Mouse (Mus musculus) forelimb bud, embryonic 11.5 days (tissue): Measurements from ENCODE around the gene Tyrobp.

Experiments
- DNase-seq: peaks from one replicate; pipeline ENCODE4 v3.0.0-alpha.2; 2012; ENCODE audit warnings: low read depth, low spot score

Gene Tyrobp

GRCm38 (mm10) chr7:30423071-30423641 is 9.6 kb downstream of the Tyrobp start:
- DNase-seq, result no peak

- no peak for DNase-seq
Observed at GRCm38 (mm10) chr7:30429327-30429726, 15.8 kb downstream of the Tyrobp start.

- no peak for DNase-seq
Observed at GRCm38 (mm10) chr7:30430191-30430590, 16.6 kb downstream of the Tyrobp start.

DNA sequence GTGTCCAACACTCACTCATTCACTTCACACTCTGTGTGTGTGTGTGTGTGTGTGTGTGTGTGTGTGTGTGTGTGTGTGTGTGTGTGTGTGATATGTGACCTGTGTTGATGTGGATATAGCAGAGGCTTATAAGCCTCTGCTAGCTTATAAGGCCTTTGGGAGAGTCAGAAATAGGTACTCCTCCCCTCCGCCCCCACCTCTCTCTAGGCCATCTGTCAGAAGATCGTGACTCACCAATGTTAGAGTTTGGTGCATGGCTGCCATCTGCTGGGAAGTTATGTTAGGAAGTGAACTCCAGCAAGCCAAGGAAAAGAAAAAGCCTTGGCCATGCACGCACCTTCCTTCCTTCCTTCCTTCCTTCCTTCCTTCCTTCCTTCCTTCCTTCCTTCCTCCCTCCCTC is 18.2 kb downstream of the Tyrobp start:
- no peak for DNase-seq

GRCm38 (mm10) chr7:30434238-30434637 is 20.7 kb downstream of the Tyrobp start:
- DNase-seq, result peak; percentile 52

- DNase-seq, result no peak
Observed at GRCm38 (mm10) chr7:30434701-30435100, 21.1 kb downstream of the Tyrobp start.

DNA sequence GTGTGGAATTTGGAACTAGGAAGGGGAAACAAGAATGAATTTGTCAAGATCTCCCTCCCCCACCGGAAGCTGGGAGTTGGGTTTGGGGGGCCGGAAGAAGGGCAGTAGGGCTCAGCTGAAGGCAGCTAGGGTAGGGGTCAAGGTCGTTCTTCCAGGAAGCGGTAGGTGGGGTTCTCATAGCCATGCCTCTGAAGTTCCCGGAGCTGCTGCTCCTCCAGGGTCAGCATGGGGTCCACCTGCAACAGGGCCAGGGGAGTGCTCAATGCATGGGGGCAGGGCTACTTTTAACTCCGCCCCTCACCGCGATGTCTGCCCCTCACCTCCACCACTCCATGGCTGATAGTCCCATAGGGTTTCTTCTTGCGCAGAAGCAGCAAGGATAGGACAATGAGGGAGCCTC is 21.6 kb downstream of the Tyrobp start:
- no peak for DNase-seq

DNA sequence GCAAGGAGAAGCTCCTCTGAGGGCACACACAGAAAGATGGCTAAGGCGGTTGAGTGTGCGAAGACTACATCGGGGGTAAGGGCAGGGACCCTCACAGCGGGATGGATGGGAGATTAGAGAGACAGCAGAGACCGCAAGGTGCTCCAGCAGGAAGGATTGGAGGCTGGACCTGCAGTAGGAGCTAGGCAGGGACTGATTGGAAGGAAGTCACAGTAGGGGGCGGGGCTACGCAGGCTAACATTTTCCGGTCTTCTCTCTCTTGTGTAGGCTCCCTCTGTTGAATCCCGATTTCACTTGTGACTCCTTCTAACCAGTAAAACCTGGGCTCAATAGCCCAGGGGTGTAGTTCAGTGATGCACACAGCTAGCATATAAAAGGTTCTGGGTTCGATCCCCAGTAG is 23.3 kb downstream of the Tyrobp start:
- no peak for DNase-seq

DNA sequence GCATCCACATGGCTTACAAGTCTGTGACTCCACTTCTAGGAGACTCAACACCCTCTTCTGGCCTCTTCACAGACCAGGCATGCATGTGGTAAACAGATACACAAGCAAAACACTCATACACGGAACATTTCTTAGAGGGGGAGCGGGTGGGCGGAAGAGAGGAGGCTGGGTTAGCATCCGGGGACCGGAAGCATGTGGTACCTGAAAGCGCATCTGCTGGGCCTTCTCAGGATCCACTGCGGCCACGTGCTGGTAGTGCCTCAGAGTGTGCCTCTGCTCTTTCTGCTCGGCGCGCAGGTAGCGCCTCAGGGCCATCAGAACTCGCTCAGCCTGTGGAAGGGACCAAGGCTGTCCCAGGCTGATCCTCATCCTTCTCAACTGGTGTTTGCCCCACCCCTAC is 26.2 kb downstream of the Tyrobp start:
- no peak for DNase-seq

GRCm38 (mm10) chr7:30440697-30441096 is 27.1 kb downstream of the Tyrobp start:
- no peak for DNase-seq

DNA sequence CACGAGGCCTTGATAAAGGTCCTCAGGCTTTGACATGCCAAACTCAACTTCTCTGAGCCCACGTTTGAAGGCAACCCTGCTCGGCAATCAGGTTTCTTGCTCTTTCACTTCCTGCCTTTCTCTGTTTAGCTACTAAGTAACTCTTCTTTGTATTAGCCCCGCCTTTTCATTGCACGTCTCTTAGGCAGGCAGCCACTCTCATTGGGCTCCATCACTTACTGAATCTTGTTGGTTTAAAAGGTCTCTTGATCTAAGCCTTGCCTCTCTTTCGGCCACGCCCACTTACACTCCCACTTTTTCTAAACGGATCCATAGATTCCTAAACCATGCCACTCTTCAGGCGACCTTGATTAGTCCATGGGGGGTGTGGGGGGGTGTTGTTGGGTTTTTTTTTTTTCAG is 30.1 kb downstream of the Tyrobp start:
- no peak for DNase-seq

- DNase-seq, result no peak
Observed at GRCm38 (mm10) chr7:30444154-30444970, 30.8 kb downstream of the Tyrobp start.

DNA sequence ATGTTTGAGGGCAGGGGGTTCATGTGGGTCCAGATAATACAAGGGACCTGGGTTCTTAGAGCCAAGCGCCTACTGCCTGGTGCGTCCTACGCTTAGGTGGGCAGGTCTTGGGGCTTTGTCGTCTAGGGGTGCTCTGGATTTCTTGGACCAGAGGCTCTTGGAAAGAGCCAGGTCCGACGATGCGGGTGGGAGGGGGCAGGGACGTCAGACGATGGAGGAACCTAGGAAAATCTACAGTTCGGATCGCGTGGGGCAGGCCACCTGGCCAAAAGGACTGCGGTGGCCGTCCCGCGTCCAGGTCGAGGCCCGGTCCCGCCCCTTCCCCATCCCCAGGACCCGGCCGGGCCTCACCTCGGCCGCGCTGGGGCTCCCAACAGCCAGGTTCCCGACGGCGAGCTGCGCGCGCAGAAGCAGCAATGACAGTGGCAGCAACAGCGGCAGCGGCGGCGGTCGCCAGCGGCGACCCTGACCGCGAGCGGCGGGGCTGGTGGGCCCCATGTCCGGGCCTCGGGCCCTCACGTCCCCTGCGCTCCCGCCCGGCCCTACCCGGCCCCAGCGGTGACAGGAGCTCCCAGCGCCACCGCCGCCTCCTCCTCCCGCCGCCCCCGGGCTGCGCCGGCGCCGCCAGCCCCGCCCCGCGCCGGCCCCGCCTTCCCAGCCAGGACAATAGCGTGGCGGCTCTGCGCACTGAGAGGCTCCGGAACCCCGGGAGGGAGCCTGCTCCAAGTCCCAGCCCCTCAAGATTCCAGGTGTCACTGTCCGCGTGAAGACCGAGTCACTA is 31.6 kb downstream of the Tyrobp start, which contains the start of gene Aplp1:
Gene Aplp1, minus strand, starts transcription at position 565 of the 781 bp plus-strand sequence.
- DNase-seq, result no peak

GRCm38 (mm10) chr7:30450241-30450640 is 36.7 kb downstream of the Tyrobp start:
- no peak for DNase-seq

DNA sequence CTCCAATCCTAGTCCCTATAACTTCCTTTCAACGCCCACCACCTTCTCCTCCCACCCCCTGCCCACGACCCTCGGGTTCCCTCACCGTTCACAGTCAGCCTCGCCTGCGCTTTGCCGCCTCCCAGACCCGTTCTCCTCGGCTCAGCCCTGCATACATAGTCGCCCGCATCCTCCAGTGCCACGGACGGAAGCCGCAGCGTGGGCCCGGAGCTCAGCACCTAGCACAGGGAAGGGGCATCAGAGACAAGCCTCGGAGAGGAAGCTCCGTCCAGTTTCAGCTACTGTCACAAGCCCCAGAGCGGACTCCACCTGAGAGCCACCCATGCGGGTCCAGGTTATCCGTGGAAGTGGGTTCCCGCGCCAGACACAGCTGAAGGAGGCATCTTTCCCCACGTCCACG is 39.8 kb downstream of the Tyrobp start:
- DNase-seq, result no peak

DNA sequence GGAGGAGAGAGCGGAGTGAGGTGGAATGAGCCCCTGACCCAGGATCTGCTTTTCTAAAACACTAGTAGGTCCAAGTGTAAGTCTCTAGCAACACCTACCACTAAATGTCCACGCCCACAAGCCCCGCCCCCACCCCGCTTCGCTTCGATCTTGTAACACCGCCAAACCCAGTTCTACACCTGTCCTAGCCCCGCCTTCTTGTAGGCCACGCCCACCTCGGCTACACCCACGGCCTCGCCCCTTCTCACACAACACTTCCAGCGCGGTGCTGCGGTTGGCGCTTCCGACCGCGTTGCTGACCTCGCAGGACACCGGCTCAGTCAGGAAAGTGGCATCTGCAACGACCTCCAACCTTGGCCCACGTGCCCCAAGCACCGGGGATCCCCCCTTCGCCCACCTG is 40.2 kb downstream of the Tyrobp start:
- DNase-seq, result no peak

GRCm38 (mm10) chr7:30454259-30454658 is 40.7 kb downstream of the Tyrobp start:
- DNase-seq, result no peak

GRCm38 (mm10) chr7:30456487-30456886 is 42.9 kb downstream of the Tyrobp start:
- no peak for DNase-seq

- DNase-seq, result no peak
Observed at GRCm38 (mm10) chr7:30456911-30457628, 43.5 kb downstream of the Tyrobp start.

DNA sequence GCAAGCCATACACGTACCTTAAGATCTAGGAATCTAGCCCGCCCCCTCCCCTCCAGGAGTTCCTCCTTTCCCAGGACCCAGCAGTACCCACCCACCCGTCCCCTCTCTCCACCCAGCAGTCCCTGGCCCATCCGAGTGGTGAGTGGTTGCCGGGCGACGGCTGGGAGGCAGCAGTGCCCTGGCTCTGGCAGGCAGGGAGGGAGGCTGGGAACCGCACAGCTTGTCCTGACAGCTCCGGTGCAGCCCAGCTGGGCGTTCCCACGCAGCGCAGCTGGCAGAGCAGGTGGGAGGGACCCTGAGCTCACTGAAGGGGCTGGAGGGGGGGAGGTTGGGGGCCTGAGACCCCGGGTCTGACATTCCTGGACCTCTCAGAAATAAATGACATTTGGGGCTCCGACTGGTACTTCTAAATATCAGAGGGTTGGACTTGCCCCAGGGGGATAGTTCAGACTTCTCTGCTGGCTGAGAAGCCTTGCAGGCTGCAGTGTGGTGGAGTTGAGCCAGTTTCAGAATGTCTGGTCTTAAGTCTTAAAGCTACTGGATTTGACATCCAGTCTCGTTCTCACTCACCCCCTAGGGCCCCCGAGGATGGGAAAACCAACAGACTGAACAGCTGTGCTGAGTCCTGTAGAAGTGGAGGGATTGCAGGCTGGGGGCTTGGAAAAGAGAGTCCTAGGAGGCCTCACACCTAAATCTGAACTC is 44.2 kb downstream of the Tyrobp start, which contains the start of the genes Kirrel2 and Nphs1:
Gene Kirrel2, minus strand, starts transcription at position 62 of the 702 bp plus-strand sequence.
Gene Nphs1, plus strand, starts transcription at position 687 of the 702 bp plus-strand sequence.
- DNase-seq, result no peak

- DNase-seq, result no peak
Observed at GRCm38 (mm10) chr7:30459484-30459883, 45.9 kb downstream of the Tyrobp start.
